Mouse (Mus musculus) liver, adult (tissue): ENCODE data around the gene Rora.

Source experiments
- GATA4 ChIP-seq: IDR thresholded peaks from 2 replicates; pipeline ENCODE4 v1.6.1; 2014; ENCODE audit warnings: mild to moderate bottlenecking, low read length; ENCODE audit not compliant: insufficient replicate concordance

Rora gene

DNA sequence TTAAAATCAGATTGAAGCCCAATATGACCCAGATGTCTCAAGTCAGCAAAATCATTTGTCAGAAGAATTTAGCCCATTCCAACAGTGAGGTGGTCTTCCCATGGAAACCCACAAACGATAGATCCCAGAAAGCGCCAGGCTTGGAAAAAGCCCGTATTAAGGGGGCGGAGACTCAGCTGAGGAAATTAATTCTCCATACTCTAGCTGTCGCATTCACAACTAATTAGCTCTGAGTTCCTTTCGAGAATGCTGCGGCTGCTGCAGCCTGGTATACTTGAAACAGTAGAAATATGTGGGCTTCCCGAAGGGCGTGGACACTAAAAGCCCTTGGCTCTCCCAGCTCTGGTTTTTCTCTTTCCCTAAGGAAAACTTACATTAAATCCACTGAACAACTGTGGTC lies 345.4 kb downstream of the Rora start:
- no peak for TF ChIP-seq GATA4

DNA sequence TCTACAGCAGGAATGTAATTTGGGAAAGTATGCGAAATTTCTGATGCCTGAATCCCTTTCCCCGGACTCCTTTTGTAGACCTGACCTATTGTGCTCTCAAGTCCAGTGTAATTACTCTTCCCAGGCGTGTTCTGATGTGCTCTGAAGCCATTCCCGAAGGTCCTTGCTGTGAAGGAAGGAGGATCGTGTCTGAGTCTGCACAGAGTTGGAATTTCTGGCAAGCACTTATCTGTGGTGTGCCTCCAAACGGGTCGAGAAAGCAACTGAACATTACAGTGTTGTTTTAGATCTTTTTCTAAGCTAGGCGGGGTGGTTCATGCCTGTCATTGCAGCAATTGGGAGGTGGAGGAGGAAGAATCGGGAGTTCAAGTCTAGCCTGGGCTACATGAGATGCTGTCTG lies 350.9 kb downstream of the Rora start:
- TF ChIP-seq GATA4: no peak

- no peak for TF ChIP-seq GATA4
Measured at GRCm38 (mm10) chr9:69006666-69007065, 353.1 kb downstream of the Rora start.

DNA sequence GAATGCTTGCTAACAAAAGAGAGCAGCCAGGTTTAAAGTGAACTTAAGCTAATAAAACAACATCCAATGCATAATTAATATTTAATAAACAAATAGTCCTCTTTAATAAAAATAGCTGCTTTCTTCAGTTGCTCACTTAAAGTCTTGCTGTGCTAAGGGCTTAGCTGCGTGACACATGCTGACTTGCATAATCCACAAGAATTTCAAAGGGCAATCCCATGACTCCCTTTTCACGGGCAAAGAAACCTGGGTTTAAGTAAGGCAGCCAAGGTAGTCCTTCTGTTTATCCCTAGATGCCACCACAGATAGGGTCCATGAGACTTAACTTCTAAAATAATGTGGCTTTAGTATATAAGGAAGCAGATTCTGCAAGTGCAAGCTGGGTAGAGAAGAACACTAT lies 355.1 kb downstream of the Rora start:
- no peak for TF ChIP-seq GATA4

DNA sequence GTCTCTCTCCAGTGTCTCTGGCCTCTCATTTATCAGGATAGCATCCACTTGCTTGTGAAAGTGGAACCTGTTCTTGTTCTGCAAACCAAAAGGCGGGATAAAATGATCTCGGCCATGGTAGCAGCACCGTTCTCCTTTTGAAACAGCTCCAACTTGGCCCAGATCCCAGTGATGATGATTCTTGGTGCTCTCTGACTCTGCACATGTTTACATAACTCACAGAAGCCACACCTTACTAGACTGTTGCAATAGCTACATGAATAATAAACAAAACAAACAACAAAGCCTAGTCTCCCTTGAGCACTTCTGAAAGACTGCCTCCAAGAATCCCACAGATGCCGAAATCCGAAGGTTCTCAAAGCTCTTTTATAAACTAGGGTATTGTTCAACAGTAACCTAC lies 357.3 kb downstream of the Rora start:
- no peak for TF ChIP-seq GATA4

GRCm38 (mm10) chr9:69013186-69013715 lies 359.7 kb downstream of the Rora start:
- no peak for TF ChIP-seq GATA4

DNA sequence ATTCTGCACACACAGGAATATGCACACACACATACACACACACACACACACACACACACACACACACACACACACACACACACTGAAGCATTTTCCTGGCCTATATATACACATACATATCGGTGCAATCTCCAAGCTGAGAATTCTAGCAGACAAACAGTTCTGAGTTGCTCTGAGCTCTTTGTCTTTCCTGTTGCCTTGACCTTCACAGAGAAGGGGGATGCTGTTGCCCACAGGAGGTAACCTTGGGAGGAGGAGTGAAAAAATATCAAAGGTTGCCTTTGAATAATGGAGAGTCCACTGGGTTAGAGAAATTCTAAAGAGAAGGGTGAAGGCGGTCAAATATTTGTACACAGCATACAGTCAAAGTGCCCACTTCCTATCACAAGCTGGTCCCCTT lies 360.6 kb downstream of the Rora start:
- TF ChIP-seq GATA4: no peak

DNA sequence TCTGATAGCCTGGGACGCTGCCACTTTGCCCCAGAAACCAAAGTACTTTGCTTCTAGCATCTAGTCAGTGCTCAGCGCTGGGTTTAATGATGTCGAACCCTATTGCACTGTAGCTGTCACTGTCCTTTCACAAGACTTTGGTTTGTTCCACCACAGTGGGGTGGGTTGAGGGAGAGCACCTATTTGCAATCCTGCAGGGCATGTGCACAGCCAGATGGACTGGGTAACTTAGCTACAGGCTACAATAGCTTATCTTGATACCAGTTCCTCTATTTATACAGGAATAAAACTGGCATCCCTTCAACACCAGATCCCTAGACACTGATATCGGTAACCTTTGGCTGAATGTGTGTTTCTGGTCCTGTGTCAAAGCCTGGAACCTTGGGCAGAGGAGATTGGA lies 366.8 kb downstream of the Rora start:
- no peak for TF ChIP-seq GATA4

GRCm38 (mm10) chr9:69021482-69021881 lies 367.9 kb downstream of the Rora start:
- TF ChIP-seq GATA4: no peak

- TF ChIP-seq GATA4: no peak
Measured at GRCm38 (mm10) chr9:69023314-69023713, 369.7 kb downstream of the Rora start.

DNA sequence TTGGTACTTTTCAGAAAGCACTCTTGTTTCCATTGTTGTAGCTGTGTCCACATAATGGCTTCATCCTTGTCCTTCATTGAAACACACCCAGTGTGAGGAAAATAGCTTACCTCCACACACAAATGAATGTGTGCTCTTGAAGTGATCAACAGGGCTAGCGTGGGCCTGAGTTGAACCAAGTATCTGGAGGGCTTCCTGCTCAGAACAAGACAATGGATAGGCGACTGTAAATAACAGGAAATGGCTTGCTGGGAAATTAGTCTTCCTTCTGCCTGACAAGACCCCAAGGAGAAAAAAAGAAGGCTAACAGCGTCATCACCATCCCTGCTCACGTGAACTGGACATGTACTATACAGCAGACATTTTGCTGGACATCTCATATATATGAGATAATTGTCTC lies 374.6 kb downstream of the Rora start:
- TF ChIP-seq GATA4: peak; percentile 40; the same call in 1 of the 2 replicates

DNA sequence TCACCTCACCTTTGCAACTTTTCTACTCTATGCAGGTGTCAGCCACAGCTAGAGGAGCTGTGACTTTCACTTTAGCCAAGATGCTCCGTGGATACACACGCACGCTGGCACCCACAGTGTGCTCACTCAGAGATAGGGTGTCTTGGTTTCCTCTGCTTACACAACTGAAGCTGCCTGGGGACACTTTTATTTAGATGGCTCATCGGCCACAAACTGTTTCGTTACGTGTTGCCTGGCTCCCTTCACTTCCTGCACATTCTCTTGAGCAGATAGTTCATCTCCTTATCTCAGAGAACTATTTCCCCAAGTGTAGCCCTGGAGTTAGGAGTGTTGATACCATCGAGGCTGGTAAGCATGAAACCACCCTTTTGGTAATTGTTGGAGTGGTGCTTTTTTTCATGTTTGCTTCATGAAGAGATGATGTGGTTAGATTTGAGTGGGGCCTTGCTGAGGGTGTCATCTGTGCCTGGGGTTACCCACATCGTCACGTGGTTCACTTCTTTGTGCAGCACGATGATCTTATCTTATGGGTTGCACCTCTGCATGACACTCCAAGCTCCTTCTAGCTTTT lies 380.8 kb downstream of the Rora start:
- no peak for TF ChIP-seq GATA4

GRCm38 (mm10) chr9:69035456-69035855 lies 381.9 kb downstream of the Rora start:
- TF ChIP-seq GATA4: no peak

- TF ChIP-seq GATA4: no peak
Measured at GRCm38 (mm10) chr9:69036296-69036695, 382.7 kb downstream of the Rora start.

DNA sequence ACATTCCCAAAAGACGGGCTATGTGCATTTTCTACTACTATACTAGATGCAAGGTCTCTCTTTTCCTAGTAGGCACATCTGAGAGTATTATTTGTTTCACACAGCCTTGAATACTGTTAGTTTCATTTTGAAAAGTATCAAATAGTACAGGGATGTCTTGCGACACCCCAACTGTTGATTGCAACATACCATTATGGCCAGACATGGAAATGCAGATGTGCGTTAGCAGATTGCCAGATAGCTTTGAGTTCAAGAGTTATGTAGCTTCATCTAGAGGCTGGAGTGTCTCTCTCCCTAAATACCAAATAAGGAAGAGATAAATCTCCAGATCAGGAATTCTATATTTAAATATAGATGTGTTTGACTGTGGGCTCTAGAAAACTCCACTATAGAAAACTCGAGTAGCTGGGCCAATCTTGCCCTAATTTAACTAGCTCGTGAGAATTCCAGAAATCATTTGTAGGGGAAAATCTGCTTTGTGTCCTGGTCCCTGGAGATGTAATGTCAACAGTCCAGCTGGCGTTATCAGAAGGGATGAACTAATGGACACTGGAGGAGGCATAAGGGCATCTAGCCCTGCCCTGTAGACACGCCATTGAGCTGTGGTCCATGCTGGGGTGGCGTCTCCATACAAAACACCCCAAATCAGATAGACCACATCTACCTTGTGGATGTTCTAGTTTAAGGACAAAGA lies 390.5 kb downstream of the Rora start:
- TF ChIP-seq GATA4: no peak

GRCm38 (mm10) chr9:69044614-69045133 lies 391.1 kb downstream of the Rora start:
- no peak for TF ChIP-seq GATA4

DNA sequence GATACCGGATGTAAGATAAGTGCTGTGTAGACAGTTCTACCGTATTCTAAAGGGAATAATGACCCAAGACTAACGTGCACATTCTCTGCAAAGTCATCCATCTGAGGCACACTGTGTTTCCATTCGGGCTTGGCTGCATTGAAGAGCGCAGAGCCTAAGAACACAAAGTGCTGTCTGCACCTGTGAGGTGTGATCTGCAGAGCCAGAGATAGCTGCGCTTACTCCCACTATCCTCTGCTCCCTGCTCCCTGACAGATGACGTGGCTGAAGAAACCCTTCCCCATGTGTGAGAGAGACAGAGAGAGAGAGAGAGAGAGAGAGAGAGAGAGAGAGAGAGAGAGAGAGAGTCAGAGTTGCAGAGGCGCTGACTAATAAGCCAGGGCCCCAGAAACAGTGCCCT lies 392.3 kb downstream of the Rora start:
- TF ChIP-seq GATA4: no peak

DNA sequence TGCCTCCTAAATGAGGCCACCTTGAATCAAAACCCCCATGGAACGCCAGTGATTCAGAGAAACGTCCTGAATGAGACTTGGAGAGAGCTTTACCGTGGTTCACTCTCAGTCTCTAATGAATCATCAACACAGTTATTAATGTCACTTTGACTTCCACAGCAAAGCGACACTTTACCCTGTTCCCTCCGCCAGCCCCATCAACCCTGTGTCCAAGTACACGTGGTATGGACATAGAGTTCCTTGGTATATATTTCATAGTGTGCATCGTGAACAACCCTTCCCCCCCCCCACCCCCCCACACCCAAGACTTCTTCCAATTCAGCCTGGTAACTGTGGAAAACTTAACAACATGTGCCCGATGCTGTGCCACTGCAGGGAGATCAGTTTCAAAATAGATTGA lies 397.3 kb downstream of the Rora start:
- TF ChIP-seq GATA4: no peak
